Mouse (Mus musculus) embryonic facial prominence, embryonic 14.5 days (tissue): ENCODE data around the gene Pank3. TPM values are rescaled to one million over a fixed set of nuclear protein-coding genes. Genes with fewer than 3 reads are reported as not detected.

Source experiments
- ATAC-seq: fragments of 200-750 bp; cut with Nextera tagmentation; 2 replicates; pipeline ENCODE4 v1.8.0; 2017; ENCODE audit warnings: low read depth, moderate number of reproducible peaks, moderate TSS enrichment
- DNase-seq: peaks from one replicate; pipeline ENCODE4 v3.0.0-alpha.2; 2015; ENCODE audit warnings: low spot score
- H3K27ac ChIP-seq: fragments of 300-500 bp; sonication (generic); replicated peaks from 2 replicates; pipeline ENCODE4 v1.5.1; 2014; ENCODE audit warnings: low read depth, mild to moderate bottlenecking, low read length, moderate library complexity
- H3K27me3 ChIP-seq: fragments of 300-500 bp; sonication (generic); replicated peaks from 2 replicates; pipeline ENCODE4 v1.6.1; 2014; ENCODE audit warnings: low read length; ENCODE audit not compliant: control insufficient read depth, insufficient read depth
- H3K36me3 ChIP-seq: fragments of 300-500 bp; sonication (generic); 2 replicates; pipeline ENCODE4 v1.6.1; 2014; ENCODE audit warnings: low read length, mixed read lengths; ENCODE audit not compliant: control insufficient read depth, insufficient read depth
- H3K4me1 ChIP-seq: fragments of 300-500 bp; sonication (generic); 2 replicates; pipeline ENCODE4 v1.6.1; 2014; ENCODE audit warnings: antibody characterized with exemption, low read length; ENCODE audit not compliant: control insufficient read depth, insufficient read depth
- H3K4me2 ChIP-seq: fragments of 300-500 bp; sonication (generic); 2 replicates; pipeline ENCODE4 v1.6.1; 2014; ENCODE audit warnings: low read depth, mild to moderate bottlenecking, low read length, moderate library complexity, mixed read lengths
- H3K4me3 ChIP-seq: fragments of 300-500 bp; sonication (generic); 2 replicates; pipeline ENCODE4 v1.5.1; 2014; ENCODE audit warnings: low read depth, mild to moderate bottlenecking, low read length
- H3K9ac ChIP-seq: fragments of 300-500 bp; sonication (generic); 2 replicates; pipeline ENCODE4 v1.6.1; 2014; ENCODE audit warnings: low read depth, mild to moderate bottlenecking, low read length, moderate library complexity, mixed read lengths
- H3K9me3 ChIP-seq: fragments of 300-500 bp; sonication (generic); 2 replicates; pipeline ENCODE4 v1.6.1; 2016; ENCODE audit warnings: low read length; ENCODE audit not compliant: control insufficient read depth
- WGBS: fragments of 180-500 bp; shearing (Covaris S2); extraction: QIAGEN DNeasy Blood & Tissue Kit; methylation state at CpG from one replicate; pipeline ENCODE4 v1.1.7; 2014; 5-methylcytosine and 5-hydroxymethylcytosine counted together
- polyA plus RNA-seq: library from polyadenylated mRNA; unstranded; fragments of >200 nt; fragmentation: Nextera tagmentation; extraction: Ambion mirVana; gene quantifications from 2 replicates; pipeline ENCODE4 v1.2.1, GENCODE M21; 2014

The Pank3 gene
- polyA plus RNA-seq, 1 experiment from 2014 or later, result 21.4 TPM

GRCm38 (mm10) chr11:35816316-35816715, 47.0 kb downstream of the Pank3 start:
- H3K4me1 ChIP-seq, result no peaks in the 10 kb centered on the region
- no peak overlapping the region for H3K4me2 ChIP-seq
- 90% methylated on average over 12 of the region's 12 CpGs for WGBS
- H3K9me3 ChIP-seq, result no peaks in the 10 kb centered on the region
- peaks cover 97% of the 10 kb centered on the region for H3K36me3 ChIP-seq
- no peak overlapping the region for H3K4me3 ChIP-seq
- no peak overlapping the region for H3K9ac ChIP-seq
- H3K27ac ChIP-seq, result no peak overlapping the region
- no peak for ATAC-seq
- no peak for DNase-seq
- no peaks in the 10 kb centered on the region for H3K27me3 ChIP-seq

GRCm38 (mm10) chr11:35827714-35828113, 58.4 kb downstream of the Pank3 start:
- 91% methylated on average over 6 of the region's 6 CpGs for WGBS
- Histone ChIP-seq H3K4me1 (no peaks in the 10 kb centered on the region), H3K27ac (no peak overlapping the region), H3K27me3 (no peaks in the 10 kb centered on the region), H3K4me3 (no peak overlapping the region), H3K9me3 (no peaks in the 10 kb centered on the region), H3K9ac (no peak overlapping the region), H3K4me2 (no peak overlapping the region), H3K36me3 (peaks cover 92% of the 10 kb centered on the region)
- DNase-seq, result no peak
- no peak for ATAC-seq

- ATAC-seq (no peak), DNase-seq (no peak)
- peaks cover 58% of the 10 kb centered on the region for H3K36me3 ChIP-seq
- no peaks in the 10 kb centered on the region for H3K9me3 ChIP-seq
- no peak overlapping the region for H3K4me3 ChIP-seq
- H3K4me2 ChIP-seq, result no peak overlapping the region
- H3K9ac ChIP-seq, result no peak overlapping the region
- WGBS, result 86% methylated on average over 4 of the region's 4 CpGs
- peaks cover 6% of the 10 kb centered on the region for H3K4me1 ChIP-seq
- H3K27ac ChIP-seq, result no peak overlapping the region
- no peaks in the 10 kb centered on the region for H3K27me3 ChIP-seq
Observed at GRCm38 (mm10) chr11:35832139-35832538, 62.9 kb downstream of the Pank3 start.

- Histone ChIP-seq H3K4me2 (peak overlapping the region; percentile 72), H3K27me3 (no peaks in the 10 kb centered on the region), H3K27ac (no peak overlapping the region), H3K9me3 (no peaks in the 10 kb centered on the region), H3K9ac (peak overlapping the region; percentile 90), H3K4me1 (peaks cover 6% of the 10 kb centered on the region), H3K4me3 (peak overlapping the region; percentile 97), H3K36me3 (peaks cover 46% of the 10 kb centered on the region)
- WGBS, result 86% methylated on average over 6 of the region's 6 CpGs
- ATAC-seq (no peak), DNase-seq (no peak)
Observed at GRCm38 (mm10) chr11:35833270-35833669, 64.0 kb downstream of the Pank3 start.

GRCm38 (mm10) chr11:35834022-35834760, 64.9 kb downstream of the Pank3 start, which contains the start of gene Rars:
Rars (minus strand) TSS chr11:35834506.
- H3K27me3 ChIP-seq, result no peaks in the 10 kb centered on the region
- H3K36me3 ChIP-seq, result peaks cover 37% of the 10 kb centered on the region
- H3K4me3 ChIP-seq, result peak within 1 kb of the TSS; percentile 97
- 2% methylated on average over 39 of the region's 46 CpGs for WGBS
- H3K27ac ChIP-seq, result peak within 1 kb of the TSS; percentile 33; the same call in 1 of the 2 replicates
- DNase-seq (peak; percentile 95), ATAC-seq (peak; percentile 86)
- peaks cover 6% of the 10 kb centered on the region for H3K4me1 ChIP-seq
- peak within 1 kb of the TSS; percentile 90 for H3K9ac ChIP-seq
- H3K4me2 ChIP-seq, result peak within 1 kb of the TSS; percentile 72
- H3K9me3 ChIP-seq, result no peaks in the 10 kb centered on the region

- ATAC-seq (no peak), DNase-seq (no peak)
- Histone ChIP-seq H3K27me3 (no peaks in the 10 kb centered on the region), H3K9ac (peak overlapping the region; percentile 45; the same call in 1 of the 2 replicates), H3K9me3 (no peaks in the 10 kb centered on the region), H3K36me3 (peaks cover 8% of the 10 kb centered on the region; the same call in 1 of the 2 replicates), H3K4me1 (peaks cover 6% of the 10 kb centered on the region), H3K4me2 (peak overlapping the region; percentile 66), H3K27ac (no peak overlapping the region), H3K4me3 (no peak overlapping the region)
- 75% methylated on average over 5 of the region's 5 CpGs for WGBS
Observed at GRCm38 (mm10) chr11:35837156-35838126, 68.2 kb downstream of the Pank3 start.

- ATAC-seq (peak; percentile 86), DNase-seq (peak; percentile 94)
- Histone ChIP-seq H3K36me3 (no peaks in the 10 kb centered on the region), H3K4me1 (no peaks in the 10 kb centered on the region), H3K27me3 (no peaks in the 10 kb centered on the region), H3K27ac (0 out of 2 replicates have a peak overlapping the region, but pooled peaks have one; percentile 28), H3K4me2 (peak overlapping the region; percentile 66), H3K4me3 (peak overlapping the region; percentile 35), H3K9me3 (no peaks in the 10 kb centered on the region), H3K9ac (peak overlapping the region; percentile 45)
- WGBS, result 19% methylated on average over 26 of the region's 28 CpGs
Observed at GRCm38 (mm10) chr11:35838345-35839338, 69.4 kb downstream of the Pank3 start.
